Mouse (Mus musculus) heart, embryonic 15.5 days (tissue): ENCODE measurements around the gene Zfp644. TPM values are rescaled to one million over a fixed set of nuclear protein-coding genes. Genes with fewer than 3 reads are reported as not detected.
A peak's percentile ranks its signal among the peaks of the same experiment; 100 is the strongest.

Experiments used
- ATAC-seq: fragments of 200-750 bp; cut with Nextera tagmentation; replicated peaks from 2 replicates; pipeline ENCODE4 v1.8.0; 2017; ENCODE audit warnings: low read depth, moderate TSS enrichment; ENCODE audit not compliant: insufficient number of reproducible peaks, insufficient read depth, low FRiP score
- H3K27ac ChIP-seq: fragments of 300-500 bp; sonication (generic); 2 replicates; pipeline ENCODE4 v1.5.1; 2015; ENCODE audit warnings: mild to moderate bottlenecking, inconsistent platforms
- H3K27me3 ChIP-seq: fragments of 300-500 bp; sonication (generic); 2 replicates; pipeline ENCODE4 v1.6.1; 2015; ENCODE audit warnings: inconsistent platforms
- H3K36me3 ChIP-seq: fragments of 300-500 bp; sonication (generic); 2 replicates; pipeline ENCODE4 v1.6.1; 2015; ENCODE audit warnings: mild to moderate bottlenecking, inconsistent platforms
- H3K4me1 ChIP-seq: fragments of 300-500 bp; sonication (generic); replicated peaks from 2 replicates; pipeline ENCODE4 v1.6.1; 2015; ENCODE audit warnings: inconsistent platforms
- H3K4me2 ChIP-seq: fragments of 300-500 bp; sonication (generic); 2 replicates; pipeline ENCODE4 v1.6.1; 2015; ENCODE audit warnings: inconsistent platforms, mild to moderate bottlenecking, moderate library complexity
- H3K4me3 ChIP-seq: fragments of 300-500 bp; sonication (generic); 2 replicates; pipeline ENCODE4 v1.5.1; 2015; ENCODE audit warnings: mild to moderate bottlenecking, inconsistent platforms
- H3K9ac ChIP-seq: fragments of 300-500 bp; sonication (generic); 2 replicates; pipeline ENCODE4 v1.6.1; 2015; ENCODE audit warnings: mild to moderate bottlenecking, inconsistent platforms
- H3K9me3 ChIP-seq: fragments of 300-500 bp; sonication (generic); replicated peaks from 2 replicates; pipeline ENCODE4 v1.6.1; 2016; ENCODE audit warnings: inconsistent platforms
- WGBS: fragments of 180-500 bp; shearing (Covaris S2); methylation state at CpG from one replicate; pipeline ENCODE4 v1.1.7; 2015; ENCODE audit warnings: mixed read lengths; 5-methylcytosine and 5-hydroxymethylcytosine counted together
- polyA plus RNA-seq: library from polyadenylated mRNA; unstranded; fragments of >200 nt; fragmentation: Nextera tagmentation; extraction: Ambion mirVana; gene quantifications from 2 replicates; pipeline ENCODE4 v1.2.1, GENCODE M21; 2015

The Zfp644 gene
- polyA plus RNA-seq, 1 experiment from 2014 or later, result 46.4 TPM

- no peak for ATAC-seq
- Histone ChIP-seq H3K9ac (no peak overlapping the region), H3K4me2 (no peak overlapping the region), H3K9me3 (no peaks in the 10 kb centered on the region), H3K4me3 (no peak overlapping the region), H3K36me3 (peaks cover 10% of the 10 kb centered on the region), H3K27ac (no peak overlapping the region), H3K4me1 (peaks cover 7% of the 10 kb centered on the region; the same call in 1 of the 2 replicates), H3K27me3 (no peaks in the 10 kb centered on the region)
- WGBS, result 78% methylated on average over 4 of the region's 4 CpGs
Measured at GRCm38 (mm10) chr5:106623337-106623736, 73.8 kb downstream of the Zfp644 start.

GRCm38 (mm10) chr5:106622193-106622592 is 74.9 kb downstream of the Zfp644 start:
- Histone ChIP-seq H3K36me3 (peaks cover 16% of the 10 kb centered on the region), H3K4me1 (peaks cover 7% of the 10 kb centered on the region; the same call in 1 of the 2 replicates), H3K9ac (no peak overlapping the region), H3K27me3 (no peaks in the 10 kb centered on the region), H3K9me3 (no peaks in the 10 kb centered on the region), H3K4me3 (no peak overlapping the region), H3K4me2 (no peak overlapping the region), H3K27ac (no peak overlapping the region)
- WGBS, result 91% methylated on average over 5 of the region's 5 CpGs
- ATAC-seq, result no peak

DNA sequence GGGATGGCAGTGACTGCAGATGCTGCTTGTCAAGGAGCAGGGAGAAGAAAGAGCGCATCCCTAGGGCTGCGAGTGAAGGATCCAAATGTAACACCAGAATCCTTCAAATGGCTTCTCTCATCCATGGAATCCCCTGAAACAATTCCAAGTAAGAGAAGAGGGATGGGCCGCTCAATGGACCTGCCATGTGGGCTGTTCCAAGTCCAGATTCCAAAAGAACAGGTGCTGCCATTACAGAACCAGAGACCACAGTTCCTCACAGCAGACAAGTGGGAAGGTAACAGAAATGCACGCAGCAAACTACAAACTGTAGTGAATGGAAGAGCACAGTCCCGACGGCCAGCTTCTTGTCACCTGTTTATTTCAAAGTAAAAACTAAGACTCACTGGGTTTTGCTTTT is 76.6 kb downstream of the Zfp644 start:
- no peak overlapping the region for H3K27ac ChIP-seq
- ATAC-seq, result no peak
- H3K4me2 ChIP-seq, result no peak overlapping the region
- 87% methylated on average over 6 of the region's 6 CpGs for WGBS
- H3K9me3 ChIP-seq, result no peaks in the 10 kb centered on the region
- H3K27me3 ChIP-seq, result no peaks in the 10 kb centered on the region
- H3K4me3 ChIP-seq, result no peak overlapping the region
- peaks cover 16% of the 10 kb centered on the region for H3K36me3 ChIP-seq
- no peak overlapping the region for H3K9ac ChIP-seq
- peaks cover 7% of the 10 kb centered on the region; the same call in 1 of the 2 replicates for H3K4me1 ChIP-seq

GRCm38 (mm10) chr5:106615006-106615405 is 82.1 kb downstream of the Zfp644 start:
- no peak for ATAC-seq

DNA sequence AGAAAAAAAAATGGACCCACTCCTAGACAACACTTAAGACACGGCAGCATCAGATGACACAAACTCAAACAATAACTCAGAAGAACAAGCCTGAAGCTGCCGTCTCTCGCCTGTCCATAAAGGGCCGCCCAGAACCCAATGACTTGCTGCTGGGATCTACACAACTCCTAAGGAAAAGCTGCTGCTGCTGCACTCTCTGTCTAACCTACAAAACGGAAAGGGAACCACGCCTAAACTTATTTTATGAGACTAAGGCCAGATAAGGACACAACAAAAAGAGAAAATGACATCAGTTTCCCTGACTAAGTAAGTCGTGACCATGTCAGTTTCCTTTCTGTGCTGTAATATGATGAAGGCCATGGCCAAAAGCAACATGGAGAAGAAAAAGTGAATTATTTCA is 82.5 kb downstream of the Zfp644 start:
- no peaks in the 10 kb centered on the region for H3K9me3 ChIP-seq
- WGBS, result 72% methylated on average over 7 of the region's 7 CpGs
- H3K27ac ChIP-seq, result 0 out of 2 replicates have a peak overlapping the region, but pooled peaks have one; percentile 17
- no peak for ATAC-seq
- peaks cover 28% of the 10 kb centered on the region for H3K36me3 ChIP-seq
- H3K4me1 ChIP-seq, result 0 out of 2 replicates have a peak, but pooled peaks cover 2% of the 10 kb centered on the region
- no peak overlapping the region for H3K4me3 ChIP-seq
- no peaks in the 10 kb centered on the region for H3K27me3 ChIP-seq
- H3K4me2 ChIP-seq, result no peak overlapping the region
- H3K9ac ChIP-seq, result no peak overlapping the region

More at GRCm38 (mm10) chr5:106615006-106615405, 82.1 kb downstream of the Zfp644 start:
- Histone ChIP-seq H3K27me3 (no peaks in the 10 kb centered on the region), H3K27ac (0 out of 2 replicates have a peak overlapping the region, but pooled peaks have one; percentile 17), H3K9me3 (no peaks in the 10 kb centered on the region), H3K9ac (no peak overlapping the region), H3K36me3 (peaks cover 28% of the 10 kb centered on the region), H3K4me3 (no peak overlapping the region), H3K4me2 (no peak overlapping the region), H3K4me1 (0 out of 2 replicates have a peak, but pooled peaks cover 2% of the 10 kb centered on the region)
- WGBS, result 91% methylated on average over 2 of the region's 2 CpGs

GRCm38 (mm10) chr5:106612151-106612550 is 84.9 kb downstream of the Zfp644 start:
- H3K4me2 ChIP-seq, result no peak overlapping the region
- no peaks in the 10 kb centered on the region for H3K9me3 ChIP-seq
- no peak overlapping the region for H3K27ac ChIP-seq
- H3K4me1 ChIP-seq, result 0 out of 2 replicates have a peak, but pooled peaks cover 2% of the 10 kb centered on the region
- no peak for ATAC-seq
- no peak overlapping the region for H3K9ac ChIP-seq
- H3K27me3 ChIP-seq, result no peaks in the 10 kb centered on the region
- no peak overlapping the region for H3K4me3 ChIP-seq
- H3K36me3 ChIP-seq, result peaks cover 12% of the 10 kb centered on the region
- 92% methylated on average over 2 of the region's 2 CpGs for WGBS

DNA sequence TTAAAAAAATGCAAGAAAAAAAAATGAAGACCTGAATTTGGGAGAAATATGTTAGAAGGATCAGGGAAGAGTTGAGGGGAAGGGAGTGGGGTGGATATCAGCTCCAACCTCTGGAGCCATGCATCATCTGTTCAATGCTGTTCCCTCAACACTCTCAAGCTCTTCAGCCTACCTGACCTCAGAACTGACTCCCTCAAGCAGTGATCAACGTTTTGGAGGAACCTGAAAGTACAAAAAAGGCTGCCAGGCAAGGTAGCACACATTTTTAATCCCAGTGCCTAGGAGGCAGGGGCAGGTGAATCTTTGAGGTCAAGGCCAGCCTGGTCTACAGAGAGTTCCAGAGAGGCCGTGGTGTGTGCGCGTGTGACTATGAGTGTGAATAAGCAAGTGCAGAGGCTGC is 88.3 kb downstream of the Zfp644 start, which contains the start of gene Gm17304:
TSS of gene Gm17304 (plus strand) at position 301 of the 400 bp plus-strand sequence.
- no peak within 1 kb of the TSS for H3K4me3 ChIP-seq
- no peak within 1 kb of the TSS for H3K27ac ChIP-seq
- H3K27me3 ChIP-seq, result no peaks in the 10 kb centered on the region
- H3K36me3 ChIP-seq, result peaks cover 9% of the 10 kb centered on the region
- H3K4me1 ChIP-seq, result 0 out of 2 replicates have a peak, but pooled peaks cover 7% of the 10 kb centered on the region
- H3K4me2 ChIP-seq, result no peak within 1 kb of the TSS
- H3K9me3 ChIP-seq, result no peaks in the 10 kb centered on the region
- 90% methylated on average over 4 of the region's 4 CpGs for WGBS
- ATAC-seq, result no peak
- no peak within 1 kb of the TSS for H3K9ac ChIP-seq

DNA sequence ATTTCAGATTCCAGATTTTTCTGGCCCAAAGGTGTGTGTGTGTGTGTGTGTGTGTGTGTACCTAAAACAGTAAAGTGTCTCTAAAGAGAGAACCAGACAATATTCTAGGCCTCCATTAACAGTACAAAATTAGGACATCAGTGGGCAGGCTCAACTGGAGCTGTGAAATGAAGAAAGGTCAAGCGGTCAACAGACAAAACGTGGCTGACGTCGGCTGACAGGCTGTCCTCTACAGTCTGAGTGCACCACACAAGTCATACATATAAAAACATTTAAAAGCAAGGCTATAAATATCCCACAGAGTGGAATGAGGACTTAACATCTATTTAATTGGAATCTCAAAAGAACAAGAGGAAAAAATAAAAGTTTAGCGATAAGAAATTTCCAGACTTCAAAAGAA is 90.0 kb downstream of the Zfp644 start:
- H3K4me2 ChIP-seq, result no peak overlapping the region
- WGBS, result 49% methylated on average over 5 of the region's 5 CpGs
- H3K36me3 ChIP-seq, result peaks cover 8% of the 10 kb centered on the region

GRCm38 (mm10) chr5:106605096-106605495 is 92.0 kb downstream of the Zfp644 start:
- H3K4me1 ChIP-seq, result 0 out of 2 replicates have a peak, but pooled peaks cover 7% of the 10 kb centered on the region
- 90% methylated on average over 6 of the region's 6 CpGs for WGBS
- ATAC-seq, result no peak
- no peak overlapping the region for H3K4me2 ChIP-seq
- no peak overlapping the region for H3K9ac ChIP-seq
- no peak overlapping the region for H3K27ac ChIP-seq
- H3K9me3 ChIP-seq, result no peaks in the 10 kb centered on the region
- H3K27me3 ChIP-seq, result no peaks in the 10 kb centered on the region
- H3K4me3 ChIP-seq, result no peak overlapping the region
- no peaks in the 10 kb centered on the region for H3K36me3 ChIP-seq

More for the DNA sequence above, 90.0 kb downstream of the Zfp644 start:
- ATAC-seq, result no peak
- Histone ChIP-seq H3K27me3 (no peaks in the 10 kb centered on the region), H3K9me3 (no peaks in the 10 kb centered on the region), H3K4me1 (0 out of 2 replicates have a peak, but pooled peaks cover 7% of the 10 kb centered on the region), H3K9ac (no peak overlapping the region), H3K4me3 (no peak overlapping the region), H3K27ac (peak overlapping the region; percentile 3; the same call in 1 of the 2 replicates)

DNA sequence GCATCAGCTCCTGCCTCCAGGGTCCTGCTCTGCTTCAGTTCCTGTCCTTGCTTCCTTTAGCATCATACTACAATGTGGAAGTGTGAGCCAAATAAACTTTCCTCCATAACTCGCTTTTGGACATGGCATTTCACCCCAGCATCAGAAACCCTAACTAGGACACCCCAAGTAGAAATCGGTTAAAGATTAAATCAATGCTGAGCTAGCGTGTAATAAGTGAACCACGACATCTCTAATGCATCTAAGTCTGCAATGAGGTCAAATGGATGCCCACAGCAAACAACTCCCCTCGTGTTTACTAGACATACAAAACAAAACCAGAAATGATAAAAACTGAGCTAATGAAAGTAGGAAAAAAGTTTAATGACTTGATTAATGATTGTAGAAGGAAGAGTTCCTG is 92.7 kb downstream of the Zfp644 start:
- Histone ChIP-seq H3K4me2 (no peak overlapping the region), H3K9ac (no peak overlapping the region)
- 90% methylated on average over 5 of the region's 5 CpGs for WGBS

DNA sequence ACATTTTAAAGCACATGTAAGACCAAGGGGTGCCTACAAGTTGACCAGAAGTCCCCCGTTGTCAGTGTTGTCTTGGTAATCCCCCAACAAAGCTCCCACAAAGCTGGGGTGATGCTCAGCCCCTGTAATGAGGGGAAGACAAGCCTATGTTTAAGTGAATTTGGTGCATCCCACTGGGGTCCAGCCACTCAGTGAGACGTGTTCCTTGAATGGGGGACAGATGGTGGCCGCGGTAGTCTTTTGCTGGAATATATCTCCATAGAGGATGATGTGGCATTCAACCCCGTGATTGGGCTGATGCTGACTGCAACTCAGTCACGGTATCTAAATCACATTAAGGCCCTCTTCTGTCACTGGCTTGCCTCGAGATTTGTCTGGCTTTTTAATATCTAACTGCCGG is 97.6 kb downstream of the Zfp644 start:
- Histone ChIP-seq H3K4me3 (no peak overlapping the region), H3K9me3 (no peaks in the 10 kb centered on the region), H3K36me3 (no peaks in the 10 kb centered on the region), H3K27ac (no peak overlapping the region), H3K9ac (no peak overlapping the region), H3K4me1 (no peaks in the 10 kb centered on the region), H3K4me2 (no peak overlapping the region), H3K27me3 (no peaks in the 10 kb centered on the region)
- ATAC-seq, result no peak
- WGBS, result 86% methylated on average over 8 of the region's 8 CpGs

More for the DNA sequence above, 92.7 kb downstream of the Zfp644 start:
- ATAC-seq, result no peak
- no peak overlapping the region for H3K4me3 ChIP-seq
- no peaks in the 10 kb centered on the region for H3K9me3 ChIP-seq
- H3K4me1 ChIP-seq, result 0 out of 2 replicates have a peak, but pooled peaks cover 7% of the 10 kb centered on the region
- H3K36me3 ChIP-seq, result no peaks in the 10 kb centered on the region
- no peaks in the 10 kb centered on the region for H3K27me3 ChIP-seq
- H3K27ac ChIP-seq, result no peak overlapping the region

DNA sequence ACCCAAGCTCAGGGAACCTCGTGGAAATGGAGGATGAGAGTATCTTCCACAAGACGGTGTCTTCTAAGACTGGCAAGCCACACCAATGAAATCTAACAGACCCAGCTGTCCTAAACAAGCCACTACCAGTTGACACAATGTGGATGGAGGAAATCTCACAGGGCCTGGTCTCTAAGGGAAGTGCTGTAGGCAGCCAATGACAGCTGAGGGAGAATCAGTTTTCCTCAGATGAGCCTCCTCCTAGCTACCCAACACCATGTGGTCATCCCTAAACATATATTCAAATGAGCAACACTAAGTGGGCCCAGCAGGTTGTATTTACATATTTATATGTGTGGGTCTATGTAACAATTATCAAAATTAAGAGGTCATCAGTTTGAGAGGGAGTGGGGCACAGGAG is 99.6 kb downstream of the Zfp644 start:
- WGBS, result 89% methylated on average over 2 of the region's 2 CpGs
- no peak overlapping the region for H3K27ac ChIP-seq
- H3K4me3 ChIP-seq, result no peak overlapping the region
- no peak overlapping the region for H3K4me2 ChIP-seq
- no peaks in the 10 kb centered on the region for H3K9me3 ChIP-seq
- H3K27me3 ChIP-seq, result no peaks in the 10 kb centered on the region
- H3K9ac ChIP-seq, result no peak overlapping the region
- no peak for ATAC-seq
- no peaks in the 10 kb centered on the region for H3K36me3 ChIP-seq
- no peaks in the 10 kb centered on the region for H3K4me1 ChIP-seq
